Mouse (Mus musculus) liver, embryonic 14.5 days (tissue): ENCODE results near the gene 4930518I15Rik.

ENCODE experiments used
- CTCF ChIP-seq: IDR thresholded peaks from 2 replicates; pipeline ENCODE4 v1.5.1; 2016; ENCODE audit warnings: antibody characterized with exemption, low read depth, control low read depth
- EP300 ChIP-seq: IDR thresholded peaks from 2 replicates; pipeline ENCODE4 v1.6.1; 2016; ENCODE audit warnings: antibody characterized with exemption, low read depth

DNA sequence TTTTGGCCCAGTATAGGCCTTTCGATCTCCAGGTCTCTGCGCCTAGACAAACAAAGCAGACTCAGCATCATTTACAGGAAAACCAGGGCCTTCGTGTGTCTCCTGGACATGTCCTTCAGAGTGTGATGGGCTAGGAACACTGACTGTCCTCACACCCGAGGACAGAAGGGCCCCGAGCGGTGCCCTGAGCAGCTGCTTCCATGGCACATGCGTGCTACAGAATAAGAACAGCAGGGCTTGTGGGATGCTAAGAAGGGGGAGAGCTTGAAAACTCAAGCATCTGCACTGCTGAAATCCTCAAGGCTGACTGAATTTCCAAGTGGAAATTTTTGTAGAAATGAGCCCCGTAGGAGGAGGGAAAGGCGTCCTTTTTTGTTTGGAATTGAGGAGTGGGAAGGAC, 39.3 kb upstream of the 4930518I15Rik start:
- TF ChIP-seq CTCF, result no peak
- no peak for TF ChIP-seq EP300
